Mouse (Mus musculus): Measurements from ENCODE around the gene Cnr2.

DNA sequence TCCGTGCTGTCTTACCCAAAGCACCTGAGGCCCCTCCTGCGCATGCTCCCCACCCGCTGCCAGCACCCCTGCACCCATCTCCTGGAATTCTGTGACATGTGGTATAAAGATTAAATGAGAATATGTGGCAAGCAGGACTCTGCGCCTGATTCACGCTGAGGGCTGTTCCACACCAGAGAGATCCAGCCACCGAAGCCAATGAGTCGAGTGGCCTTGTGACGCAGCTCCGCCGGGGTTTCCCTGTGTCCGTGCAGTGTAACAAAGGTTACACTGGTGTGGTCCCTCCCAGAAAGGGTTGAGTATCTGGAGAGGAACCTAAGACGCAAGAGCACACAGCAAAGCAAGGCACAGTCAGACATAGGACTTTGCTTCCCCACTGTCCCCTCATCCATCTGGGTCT, 9.5 kb upstream of the Cnr2 start:
- no peak for TF ChIP-seq CTCF (IDR thresholded peaks at IDR 0.05; ENCODE audit: low read depth)
- TF ChIP-seq EP300 (IDR thresholded peaks at IDR 0.05; ENCODE audit: low read depth): no peak

All from liver, postnatal 0 days (tissue).